Mouse (Mus musculus): ENCODE results near the gene Tex36.

Tex36 gene

GRCm38 (mm10) chr7:133583216-133583615 lies 18.7 kb downstream of the Tex36 start:
- DNase-seq: no peak

- no peak for DNase-seq
These were observed 21.7 kb downstream of the Tex36 start for GRCm38 (mm10) chr7:133580296-133580640.

GRCm38 (mm10) chr7:133579491-133580295 lies 22.3 kb downstream of the Tex36 start:
- peak; percentile 13 for DNase-seq

- DNase-seq: no peak
These were observed 25.1 kb downstream of the Tex36 start for GRCm38 (mm10) chr7:133576825-133577224.

- no peak for DNase-seq
These were observed 25.7 kb downstream of the Tex36 start for GRCm38 (mm10) chr7:133576281-133576680.

GRCm38 (mm10) chr7:133571927-133572326 lies 30.0 kb downstream of the Tex36 start:
- DNase-seq: no peak

- no peak for DNase-seq
These were observed 32.6 kb downstream of the Tex36 start for GRCm38 (mm10) chr7:133569194-133569880.

GRCm38 (mm10) chr7:133564600-133564999 lies 37.4 kb downstream of the Tex36 start:
- DNase-seq: no peak

GRCm38 (mm10) chr7:133563175-133563824 lies 38.7 kb downstream of the Tex36 start:
- DNase-seq: no peak

- no peak for DNase-seq
These were observed 46.0 kb downstream of the Tex36 start for GRCm38 (mm10) chr7:133555786-133556492.

- DNase-seq: no peak
These were observed 49.5 kb downstream of the Tex36 start for GRCm38 (mm10) chr7:133552306-133552991.

- DNase-seq: no peak
These were observed 51.0 kb downstream of the Tex36 start for GRCm38 (mm10) chr7:133551000-133551399.

GRCm38 (mm10) chr7:133548434-133548833 lies 53.5 kb downstream of the Tex36 start:
- no peak for DNase-seq

- DNase-seq: no peak
These were observed 56.3 kb downstream of the Tex36 start for GRCm38 (mm10) chr7:133545631-133546030.

GRCm38 (mm10) chr7:133544966-133545365 lies 57.0 kb downstream of the Tex36 start:
- DNase-seq: no peak

GRCm38 (mm10) chr7:133543131-133543530 lies 58.8 kb downstream of the Tex36 start:
- peak; percentile 22 for DNase-seq

- no peak for DNase-seq
These were observed 64.6 kb downstream of the Tex36 start for GRCm38 (mm10) chr7:133537366-133537765.
